Mouse (Mus musculus): Measurements from ENCODE around the gene Gnai2. TPM values are rescaled to one million over a fixed set of nuclear protein-coding genes. Genes with fewer than 3 reads are reported as not detected.

Gnai2 gene
- polyA plus RNA-seq, 1 experiment from 2014 or later: 394 TPM

GRCm38 (mm10) chr9:107593101-107593976, 41.8 kb downstream of the Gnai2 start:
- Histone ChIP-seq H3K9me3 (no peaks in the 10 kb centered on the region), H3K27me3 (no peaks in the 10 kb centered on the region), H3K27ac (no peak overlapping the region), H3K4me3 (no peak overlapping the region), H3K4me2 (no peak overlapping the region), H3K4me1 (peaks cover 8% of the 10 kb centered on the region), H3K36me3 (peaks cover 58% of the 10 kb centered on the region), H3K9ac (no peak overlapping the region)
- 76% methylated on average over 11 of the region's 11 CpGs for whole genome bisulfite sequencing
- no peak for ATAC-seq (ENCODE audit: insufficient number of reproducible peaks, low FRiP score, low TSS enrichment, low read depth)

GRCm38 (mm10) chr9:107590773-107591060, 44.5 kb downstream of the Gnai2 start:
- H3K4me2 ChIP-seq: no peak overlapping the region
- H3K4me3 ChIP-seq: no peak overlapping the region
- H3K9me3 ChIP-seq: no peaks in the 10 kb centered on the region
- ATAC-seq (ENCODE audit: insufficient number of reproducible peaks, low FRiP score, low TSS enrichment, low read depth): no peak
- no peak overlapping the region for H3K9ac ChIP-seq
- no peaks in the 10 kb centered on the region for H3K27me3 ChIP-seq
- H3K36me3 ChIP-seq: peaks cover 58% of the 10 kb centered on the region
- WGBS: 91% methylated on average over 6 of the region's 6 CpGs
- H3K4me1 ChIP-seq: peaks cover 17% of the 10 kb centered on the region
- H3K27ac ChIP-seq: no peak overlapping the region

- no peaks in the 10 kb centered on the region for H3K27me3 ChIP-seq
- H3K4me2 ChIP-seq: no peak overlapping the region
- ATAC-seq (ENCODE audit: insufficient number of reproducible peaks, low FRiP score, low TSS enrichment, low read depth): no peak
- WGBS: 87% methylated on average over 25 of the region's 25 CpGs
- H3K9me3 ChIP-seq: no peaks in the 10 kb centered on the region
- H3K4me3 ChIP-seq: no peak overlapping the region
- H3K4me1 ChIP-seq: peaks cover 17% of the 10 kb centered on the region
- no peak overlapping the region for H3K9ac ChIP-seq
- H3K27ac ChIP-seq: no peak overlapping the region
- H3K36me3 ChIP-seq: peaks cover 57% of the 10 kb centered on the region
Measured at GRCm38 (mm10) chr9:107590058-107590772, 45.0 kb downstream of the Gnai2 start.

GRCm38 (mm10) chr9:107587833-107588639, 47.1 kb downstream of the Gnai2 start:
- Histone ChIP-seq H3K9ac (peak overlapping the region; percentile 57), H3K4me2 (peak overlapping the region; percentile 82), H3K4me1 (peaks cover 17% of the 10 kb centered on the region), H3K27ac (peak overlapping the region; percentile 57), H3K4me3 (peak overlapping the region; percentile 89), H3K36me3 (peaks cover 42% of the 10 kb centered on the region), H3K9me3 (no peaks in the 10 kb centered on the region), H3K27me3 (no peaks in the 10 kb centered on the region)
- 2% methylated on average over 33 of the region's 33 CpGs for WGBS
- ATAC-seq (ENCODE audit: insufficient number of reproducible peaks, low FRiP score, low TSS enrichment, low read depth): no peak

GRCm38 (mm10) chr9:107586974-107587832, 48.0 kb downstream of the Gnai2 start, which contains the start of gene Ifrd2:
Gene Ifrd2, plus strand, starts transcription at chr9:107587642.
- Histone ChIP-seq H3K4me2 (peak within 1 kb of the TSS; percentile 82), H3K4me1 (peaks cover 20% of the 10 kb centered on the region), H3K9me3 (no peaks in the 10 kb centered on the region), H3K36me3 (peaks cover 39% of the 10 kb centered on the region), H3K9ac (peak within 1 kb of the TSS; percentile 57), H3K4me3 (peak within 1 kb of the TSS; percentile 89), H3K27ac (peak within 1 kb of the TSS; percentile 57), H3K27me3 (no peaks in the 10 kb centered on the region)
- peak; percentile 97 for ATAC-seq (ENCODE audit: insufficient number of reproducible peaks, low FRiP score, low TSS enrichment, low read depth)
- 13% methylated on average over 46 of the region's 46 CpGs for whole genome bisulfite sequencing

- H3K9ac ChIP-seq: no peak overlapping the region
- peaks cover 27% of the 10 kb centered on the region for H3K4me1 ChIP-seq
- no peak for ATAC-seq (ENCODE audit: insufficient number of reproducible peaks, low FRiP score, low TSS enrichment, low read depth)
- H3K4me3 ChIP-seq: no peak overlapping the region
- peaks cover 32% of the 10 kb centered on the region for H3K36me3 ChIP-seq
- H3K27ac ChIP-seq: no peak overlapping the region
- WGBS: 90% methylated on average over 5 of the region's 5 CpGs
- no peak overlapping the region for H3K4me2 ChIP-seq
- no peaks in the 10 kb centered on the region for H3K27me3 ChIP-seq
- H3K9me3 ChIP-seq: no peaks in the 10 kb centered on the region
Measured at GRCm38 (mm10) chr9:107586504-107586903, 48.7 kb downstream of the Gnai2 start.

GRCm38 (mm10) chr9:107583174-107583573, 52.0 kb downstream of the Gnai2 start:
- Histone ChIP-seq H3K9me3 (no peaks in the 10 kb centered on the region), H3K36me3 (peaks cover 13% of the 10 kb centered on the region), H3K9ac (no peak overlapping the region), H3K4me2 (no peak overlapping the region), H3K4me3 (no peak overlapping the region), H3K27me3 (no peaks in the 10 kb centered on the region), H3K27ac (no peak overlapping the region), H3K4me1 (peaks cover 38% of the 10 kb centered on the region)
- WGBS: 93% methylated on average over 14 of the region's 14 CpGs
- no peak for ATAC-seq (ENCODE audit: insufficient number of reproducible peaks, low FRiP score, low TSS enrichment, low read depth)

GRCm38 (mm10) chr9:107582509-107583062, 52.6 kb downstream of the Gnai2 start:
- Histone ChIP-seq H3K9ac (no peak overlapping the region), H3K36me3 (peaks cover 13% of the 10 kb centered on the region), H3K4me3 (no peak overlapping the region), H3K27ac (no peak overlapping the region), H3K4me1 (peaks cover 38% of the 10 kb centered on the region), H3K27me3 (no peaks in the 10 kb centered on the region), H3K4me2 (no peak overlapping the region), H3K9me3 (no peaks in the 10 kb centered on the region)
- ATAC-seq (ENCODE audit: insufficient number of reproducible peaks, low FRiP score, low TSS enrichment, low read depth): no peak
- 89% methylated on average over 7 of the region's 7 CpGs for WGBS

- Histone ChIP-seq H3K27me3 (no peaks in the 10 kb centered on the region), H3K9ac (peak overlapping the region; percentile 47; the same call in 1 of the 2 replicates), H3K4me3 (peak overlapping the region; percentile 60), H3K9me3 (no peaks in the 10 kb centered on the region), H3K4me2 (peak overlapping the region; percentile 70), H3K4me1 (peaks cover 45% of the 10 kb centered on the region), H3K27ac (peak overlapping the region; percentile 96), H3K36me3 (peaks cover 13% of the 10 kb centered on the region)
- no peak for ATAC-seq (ENCODE audit: insufficient number of reproducible peaks, low FRiP score, low TSS enrichment, low read depth)
- 64% methylated on average over 4 of the region's 4 CpGs for WGBS
Measured at GRCm38 (mm10) chr9:107581584-107581983, 53.6 kb downstream of the Gnai2 start.

GRCm38 (mm10) chr9:107580501-107581317, 54.5 kb downstream of the Gnai2 start, which contains the start of gene Hyal3:
Gene Hyal3, plus strand, starts transcription at chr9:107580818.
- peak within 1 kb of the TSS; percentile 70 for H3K4me2 ChIP-seq
- peak within 1 kb of the TSS; percentile 60 for H3K4me3 ChIP-seq
- peaks cover 13% of the 10 kb centered on the region for H3K36me3 ChIP-seq
- peaks cover 53% of the 10 kb centered on the region for H3K4me1 ChIP-seq
- H3K9me3 ChIP-seq: no peaks in the 10 kb centered on the region
- H3K9ac ChIP-seq: peak within 1 kb of the TSS; percentile 47
- peak; percentile 73 for ATAC-seq (ENCODE audit: insufficient number of reproducible peaks, low FRiP score, low TSS enrichment, low read depth)
- H3K27me3 ChIP-seq: no peaks in the 10 kb centered on the region
- H3K27ac ChIP-seq: peak within 1 kb of the TSS; percentile 96
- under 1% methylated on average over 32 of the region's 32 CpGs for WGBS
